Mouse (Mus musculus) midbrain, postnatal 0 days (tissue): ENCODE measurements around the gene Zfp579. TPM values are rescaled to one million over a fixed set of nuclear protein-coding genes. Genes with fewer than 3 reads are reported as not detected.
A peak's percentile ranks its signal among the peaks of the same experiment; 100 is the strongest.

Experiments used
- ATAC-seq: fragments of 200-750 bp; cut with Nextera tagmentation; 2 replicates; pipeline ENCODE4 v1.8.0; 2017; ENCODE audit warnings: moderate number of reproducible peaks, mild to moderate bottlenecking, moderate TSS enrichment, moderate library complexity; ENCODE audit not compliant: low FRiP score
- DNase-seq: peaks from one replicate; pipeline ENCODE4 v3.0.0-alpha.2; 2015; ENCODE audit warnings: low spot score
- H3K27ac ChIP-seq: fragments of 300-500 bp; sonication (generic); 2 replicates; pipeline ENCODE4 v1.5.1; 2014; ENCODE audit warnings: low read depth, mild to moderate bottlenecking, low read length, mixed read lengths
- H3K27me3 ChIP-seq: fragments of 300-500 bp; sonication (generic); 2 replicates; pipeline ENCODE4 v1.6.1; 2014; ENCODE audit warnings: low read length, control low read depth, mixed read lengths; ENCODE audit not compliant: insufficient read depth
- H3K36me3 ChIP-seq: fragments of 300-500 bp; sonication (generic); 2 replicates; pipeline ENCODE4 v1.6.1; 2014; ENCODE audit warnings: low read length, control low read depth, mixed read lengths; ENCODE audit not compliant: insufficient read depth
- H3K4me1 ChIP-seq: fragments of 300-500 bp; sonication (generic); 2 replicates; pipeline ENCODE4 v1.6.1; 2014; ENCODE audit warnings: mild to moderate bottlenecking, control low read depth, antibody characterized with exemption, low read length, mixed read lengths; ENCODE audit not compliant: insufficient read depth
- H3K4me2 ChIP-seq: fragments of 300-500 bp; sonication (generic); 2 replicates; pipeline ENCODE4 v1.6.1; 2014; ENCODE audit warnings: low read depth, mild to moderate bottlenecking, low read length, mixed read lengths; ENCODE audit not compliant: poor library complexity, severe bottlenecking
- H3K4me3 ChIP-seq: fragments of 300-500 bp; sonication (generic); 2 replicates; pipeline ENCODE4 v1.5.1; 2014; ENCODE audit warnings: low read depth, mild to moderate bottlenecking, low read length, moderate library complexity
- H3K9ac ChIP-seq: fragments of 300-500 bp; sonication (generic); replicated peaks from 2 replicates; pipeline ENCODE4 v1.6.1; 2014; ENCODE audit warnings: mild to moderate bottlenecking, low read length, moderate library complexity, mixed read lengths; ENCODE audit not compliant: poor library complexity, severe bottlenecking
- H3K9me3 ChIP-seq: fragments of 300-500 bp; sonication (generic); 2 replicates; pipeline ENCODE4 v1.6.1; 2016; ENCODE audit warnings: low read length, control low read depth
- CTCF ChIP-seq: IDR thresholded peaks from 2 replicates; pipeline ENCODE4 v1.5.1; 2016; ENCODE audit warnings: antibody characterized with exemption, mild to moderate bottlenecking
- WGBS: fragments of 180-500 bp; shearing (Covaris S2); extraction: QIAGEN DNeasy Blood & Tissue Kit; methylation state at CpG from one replicate; pipeline ENCODE4 v1.1.7; 2014; 5-methylcytosine and 5-hydroxymethylcytosine counted together
- polyA plus RNA-seq: library from polyadenylated mRNA; unstranded; fragments of >200 nt; fragmentation: Nextera tagmentation; extraction: Ambion mirVana; gene quantifications from 2 replicates; pipeline ENCODE4 v1.2.1, GENCODE M21; 2015
- total RNA-seq: library from RNA; depleted of rRNA; stranded (reverse); fragments of >200 nt; gene quantifications from 2 replicates; pipeline ENCODE4 v1.2.3, GENCODE M21; 2014

The Zfp579 gene
- total and polyA plus RNA-seq, 2 experiments from 2014 or later = 43.3 to 54.3 TPM

GRCm38 (mm10) chr7:4947855-4948254 is 48.1 kb downstream of the Zfp579 start:
- 64% methylated on average over 2 of the region's 2 CpGs for WGBS
- no peaks in the 10 kb centered on the region for H3K36me3 ChIP-seq
- no peaks in the 10 kb centered on the region for H3K4me1 ChIP-seq
- H3K27ac ChIP-seq = no peak overlapping the region
- H3K27me3 ChIP-seq = no peaks in the 10 kb centered on the region
- DNase-seq (peak; percentile 17), ATAC-seq (no peak)
- no peak overlapping the region for H3K9ac ChIP-seq
- no peaks in the 10 kb centered on the region for H3K9me3 ChIP-seq
- TF ChIP-seq CTCF = no peak
- H3K4me3 ChIP-seq = no peak overlapping the region
- H3K4me2 ChIP-seq = no peak overlapping the region

- Histone ChIP-seq H3K27ac (no peak overlapping the region), H3K4me1 (no peaks in the 10 kb centered on the region), H3K36me3 (no peaks in the 10 kb centered on the region), H3K9ac (0 out of 2 replicates have a peak overlapping the region, but pooled peaks have one; percentile 42), H3K4me3 (peak overlapping the region; percentile 32), H3K27me3 (no peaks in the 10 kb centered on the region), H3K4me2 (peak overlapping the region; percentile 52), H3K9me3 (no peaks in the 10 kb centered on the region)
- TF ChIP-seq CTCF = peak; percentile 95
- DNase-seq (peak; percentile 91), ATAC-seq (peak; percentile 85)
- 19% methylated on average over 15 of the region's 15 CpGs for WGBS
Observed at GRCm38 (mm10) chr7:4943223-4943815, 52.6 kb downstream of the Zfp579 start.

GRCm38 (mm10) chr7:4942673-4943072 is 53.3 kb downstream of the Zfp579 start:
- no peak overlapping the region for H3K4me2 ChIP-seq
- no peak overlapping the region for H3K9ac ChIP-seq
- TF ChIP-seq CTCF = no peak
- H3K4me1 ChIP-seq = no peaks in the 10 kb centered on the region
- no peaks in the 10 kb centered on the region for H3K36me3 ChIP-seq
- DNase-seq = no peak
- no peak for ATAC-seq
- H3K27me3 ChIP-seq = no peaks in the 10 kb centered on the region
- no peaks in the 10 kb centered on the region for H3K9me3 ChIP-seq
- 49% methylated on average over 5 of the region's 5 CpGs for WGBS
- no peak overlapping the region for H3K27ac ChIP-seq
- H3K4me3 ChIP-seq = no peak overlapping the region

- H3K27ac ChIP-seq = no peak overlapping the region
- peak; percentile 86 for TF ChIP-seq CTCF
- H3K4me1 ChIP-seq = no peaks in the 10 kb centered on the region
- no peaks in the 10 kb centered on the region for H3K9me3 ChIP-seq
- DNase-seq (peak; percentile 72), ATAC-seq (0 out of 2 replicates have a peak, but pooled peaks have one; percentile 33)
- no peaks in the 10 kb centered on the region for H3K27me3 ChIP-seq
- no peaks in the 10 kb centered on the region for H3K36me3 ChIP-seq
- no peak overlapping the region for H3K4me3 ChIP-seq
- H3K4me2 ChIP-seq = no peak overlapping the region
- WGBS = 19% methylated on average over 9 of the region's 9 CpGs
- no peak overlapping the region for H3K9ac ChIP-seq
Observed at GRCm38 (mm10) chr7:4940068-4940479, 55.9 kb downstream of the Zfp579 start.

- TF ChIP-seq CTCF = peak; percentile 84
- Histone ChIP-seq H3K4me1 (no peaks in the 10 kb centered on the region), H3K9me3 (no peaks in the 10 kb centered on the region), H3K4me3 (no peak overlapping the region), H3K27me3 (no peaks in the 10 kb centered on the region), H3K4me2 (no peak overlapping the region), H3K36me3 (no peaks in the 10 kb centered on the region), H3K27ac (no peak overlapping the region), H3K9ac (no peak overlapping the region)
- peak; percentile 53 for DNase-seq
- 28% methylated on average over 2 of the region's 2 CpGs for WGBS
- ATAC-seq = no peak
Observed at GRCm38 (mm10) chr7:4938456-4938855, 57.5 kb downstream of the Zfp579 start.

- 89% methylated on average over 9 of the region's 11 CpGs for WGBS
- TF ChIP-seq CTCF = no peak
- no peaks in the 10 kb centered on the region for H3K36me3 ChIP-seq
Observed at GRCm38 (mm10) chr7:4937392-4937791, 58.6 kb downstream of the Zfp579 start.

More at GRCm38 (mm10) chr7:4937392-4937791, 58.6 kb downstream of the Zfp579 start:
- H3K4me2 ChIP-seq = no peak overlapping the region
- no peaks in the 10 kb centered on the region for H3K27me3 ChIP-seq
- H3K9ac ChIP-seq = no peak overlapping the region
- no peak overlapping the region for H3K4me3 ChIP-seq
- DNase-seq (no peak), ATAC-seq (no peak)
- H3K9me3 ChIP-seq = no peaks in the 10 kb centered on the region
- H3K4me1 ChIP-seq = no peaks in the 10 kb centered on the region
- no peak overlapping the region for H3K27ac ChIP-seq
